Mouse (Mus musculus) spleen, postnatal 10 days (tissue): ENCODE results near the gene Xpnpep2.

Experiments
- DNase-seq, 2 experiments: peaks; one replicate each; pipeline ENCODE4 v3.0.0; 2021 to 2022; ENCODE audit warnings: low spot score in 2 of 2

Xpnpep2 gene

GRCm38 (mm10) chrX:48124132-48125071 lies 15.9 kb downstream of the Xpnpep2 start:
- DNase-seq = peak; percentile 54 to 72

- DNase-seq = no peak
These were observed 18.5 kb downstream of the Xpnpep2 start for GRCm38 (mm10) chrX:48126903-48127476.

DNA sequence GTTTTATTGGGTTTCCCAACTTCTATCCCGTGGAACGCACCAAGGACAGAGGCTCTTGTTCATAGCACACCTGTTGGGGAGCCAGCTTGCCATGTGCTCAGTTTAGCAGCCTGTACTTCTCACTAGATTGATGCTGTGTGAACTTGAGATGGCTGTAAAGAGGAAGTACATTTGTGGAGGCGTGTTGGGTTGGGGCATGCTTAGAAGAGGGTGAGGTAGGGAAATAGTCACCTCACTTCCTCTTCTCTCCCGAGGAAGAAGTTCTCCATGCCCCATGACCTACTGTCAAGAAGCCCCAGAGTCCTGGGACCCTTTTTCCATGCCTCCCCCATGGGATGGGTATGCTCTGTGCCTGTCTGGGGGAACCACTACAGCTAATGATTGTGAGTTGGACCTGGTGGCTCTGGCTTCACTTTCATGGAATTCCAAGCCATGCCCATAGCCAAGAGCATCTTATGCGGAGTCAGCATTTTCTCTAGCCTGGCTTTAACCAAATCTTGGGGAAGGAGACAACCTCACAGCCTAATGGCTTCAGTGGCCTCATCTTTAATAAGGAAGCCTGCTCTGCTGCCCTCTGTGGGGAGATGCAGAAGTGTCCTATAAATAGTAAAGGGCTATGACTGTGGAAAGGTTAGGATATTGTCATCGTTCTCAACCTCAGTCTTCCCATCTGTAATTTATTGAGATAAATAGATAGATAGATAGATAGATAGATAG lies 19.1 kb downstream of the Xpnpep2 start:
- DNase-seq = no peak

DNA sequence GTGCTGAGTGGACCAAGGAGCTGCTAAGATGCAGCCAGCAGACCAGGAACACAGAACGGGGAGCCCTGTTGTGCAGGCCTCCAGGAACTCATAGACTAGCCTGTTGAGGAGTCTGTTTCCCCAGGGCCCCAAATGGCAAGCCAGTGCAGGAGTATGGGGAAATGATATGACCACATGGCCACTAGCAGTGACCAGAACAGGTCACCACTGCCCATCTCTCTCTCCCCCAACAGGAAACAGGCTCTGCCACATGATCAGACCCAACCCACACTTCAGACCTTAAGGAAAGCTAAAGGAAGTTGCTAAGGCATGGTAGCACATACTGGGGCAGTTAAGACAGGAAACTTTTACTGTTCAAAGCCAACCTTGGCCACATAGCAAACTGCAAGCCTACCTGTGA lies 20.6 kb downstream of the Xpnpep2 start:
- DNase-seq = no peak

- peak in 1 of 2 experiments; percentile 34 for DNase-seq
These were observed 28.4 kb downstream of the Xpnpep2 start for GRCm38 (mm10) chrX:48136935-48137334.

DNA sequence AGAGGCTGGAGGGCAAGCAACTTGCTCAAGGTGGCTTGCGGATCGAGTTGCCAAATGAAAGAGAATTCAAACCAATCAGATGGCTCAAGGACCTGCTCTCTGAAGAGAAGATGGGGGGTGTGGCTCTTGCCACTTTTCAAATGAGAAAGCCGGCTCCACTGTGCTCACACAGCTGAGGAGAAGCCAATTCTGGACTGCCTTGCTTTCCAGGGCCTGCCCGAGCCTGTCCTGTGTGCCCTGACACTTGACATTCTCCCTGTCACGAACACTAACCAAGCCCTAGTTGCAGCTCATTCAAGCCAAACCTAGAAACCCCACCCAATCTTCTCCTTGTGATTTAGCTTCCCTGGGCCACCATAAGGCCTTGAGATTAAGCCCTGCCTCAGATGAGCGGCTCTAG lies 29.5 kb downstream of the Xpnpep2 start:
- DNase-seq = no peak

GRCm38 (mm10) chrX:48138539-48139275 lies 30.2 kb downstream of the Xpnpep2 start:
- DNase-seq = peak in 1 of 2 experiments; percentile 46

- no peak for DNase-seq
These were observed 31.1 kb downstream of the Xpnpep2 start for GRCm38 (mm10) chrX:48139368-48140285.

GRCm38 (mm10) chrX:48140286-48140877 lies 31.9 kb downstream of the Xpnpep2 start:
- peak in 1 of 2 experiments; percentile 51 for DNase-seq

DNA sequence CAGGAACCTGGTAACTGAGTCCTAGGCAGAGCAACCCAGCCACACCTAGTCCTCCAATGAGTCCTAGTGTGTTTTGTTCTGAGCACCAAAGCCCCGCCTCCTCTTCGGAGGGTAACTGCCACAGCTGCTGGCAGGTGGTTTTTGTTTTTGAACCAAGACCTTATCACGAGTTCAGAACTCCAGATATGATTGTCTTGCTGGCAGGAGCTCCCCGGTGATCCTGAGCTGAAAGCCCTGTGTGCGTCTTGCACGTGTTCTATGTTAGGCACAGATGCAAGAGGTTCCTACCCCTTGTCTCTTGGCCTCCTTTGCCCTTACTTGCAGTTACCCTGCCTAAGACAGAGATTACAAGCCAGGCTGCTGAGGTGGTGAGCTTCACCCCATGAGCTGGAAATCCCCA lies 33.0 kb downstream of the Xpnpep2 start:
- peak in 1 of 2 experiments; percentile 66 for DNase-seq

DNA sequence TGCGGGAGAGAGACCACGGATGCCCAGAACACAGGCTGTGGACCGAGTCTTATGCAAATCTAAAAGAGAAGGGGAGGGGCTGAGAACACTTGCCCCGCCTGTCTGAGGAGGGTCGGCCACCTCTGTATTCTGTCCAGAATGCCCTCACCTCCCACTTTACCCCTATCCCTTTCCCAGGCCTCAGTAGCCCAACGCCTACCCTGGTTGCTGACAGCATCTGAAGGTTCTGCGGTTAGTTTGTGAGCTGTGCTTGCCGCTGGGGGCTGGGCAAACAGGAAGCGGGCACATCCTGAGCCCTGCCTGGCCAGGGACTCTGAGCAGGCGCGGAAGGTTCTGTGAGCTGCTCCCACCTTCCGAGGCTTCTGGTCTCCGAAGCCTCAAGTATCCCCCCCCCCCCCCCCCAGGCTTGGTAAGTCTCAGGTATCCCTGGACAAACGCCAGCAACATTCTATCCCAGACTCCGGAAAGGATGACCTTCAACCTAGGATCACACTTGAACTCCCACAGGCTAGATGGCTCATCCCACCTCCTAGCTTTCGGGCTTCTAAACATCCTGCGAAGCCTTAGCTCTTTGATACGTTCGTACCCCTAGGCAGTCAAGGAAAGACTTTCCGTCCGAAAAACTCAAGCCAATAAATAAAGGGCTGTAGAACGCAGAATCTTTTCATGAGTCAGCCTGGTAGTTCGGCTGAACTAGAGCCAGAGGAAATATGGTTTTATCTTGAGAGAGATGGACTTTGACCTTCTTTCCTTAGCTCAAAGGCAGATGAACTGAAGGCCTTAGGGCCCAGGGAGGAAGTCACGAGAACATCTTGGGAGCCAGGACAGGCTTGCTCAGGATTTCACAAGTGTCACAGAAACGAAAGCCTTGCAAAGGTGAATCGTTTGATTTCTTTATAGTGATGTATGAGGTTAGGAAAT lies 35.1 kb downstream of the Xpnpep2 start:
- peak in 1 of 2 experiments; percentile 60 for DNase-seq

DNA sequence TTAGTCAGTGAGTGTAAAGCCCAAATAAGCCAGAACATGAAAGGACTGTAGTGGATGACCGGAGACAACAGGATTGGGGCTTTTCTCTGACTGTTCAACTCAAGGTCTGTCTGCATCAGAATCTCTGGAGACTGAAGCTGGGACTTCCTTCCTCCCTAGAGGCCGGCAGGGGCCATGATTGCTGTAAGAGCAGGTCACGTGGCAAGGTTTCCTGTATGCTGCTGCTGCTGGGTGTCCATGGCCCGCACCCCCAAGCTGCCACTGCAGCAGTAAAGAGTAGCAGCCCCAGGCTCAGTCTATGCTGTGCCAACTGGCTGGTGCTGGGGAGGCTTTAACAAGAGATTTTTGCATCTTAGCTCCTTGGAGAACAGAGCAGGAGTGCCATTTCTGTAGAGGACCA lies 37.7 kb downstream of the Xpnpep2 start, which contains the start of gene Sash3:
Sash3 (plus strand) TSS at position 175 of the 400 bp plus-strand sequence.
- DNase-seq = peak; percentile 36 to 71

DNA sequence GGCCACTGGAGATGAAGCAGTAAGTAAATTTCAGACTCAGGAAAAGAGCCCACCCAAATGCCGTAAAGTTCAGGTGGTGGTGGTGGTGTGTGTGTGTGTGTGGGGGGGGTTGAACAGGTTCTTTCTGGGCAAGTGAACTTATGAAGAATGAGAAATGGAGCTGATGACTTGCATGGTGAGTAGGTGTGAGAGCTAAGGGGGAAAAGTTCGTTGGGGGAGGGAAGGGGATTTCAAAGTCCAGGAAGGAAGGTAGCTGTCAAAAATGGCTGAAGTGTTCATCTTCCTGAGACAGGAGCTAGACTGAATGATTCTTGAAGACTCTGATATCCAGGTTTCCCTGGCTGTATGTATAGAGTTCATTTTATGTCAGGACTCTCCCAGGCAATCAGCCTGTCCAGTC lies 38.7 kb downstream of the Xpnpep2 start:
- DNase-seq = no peak

DNA sequence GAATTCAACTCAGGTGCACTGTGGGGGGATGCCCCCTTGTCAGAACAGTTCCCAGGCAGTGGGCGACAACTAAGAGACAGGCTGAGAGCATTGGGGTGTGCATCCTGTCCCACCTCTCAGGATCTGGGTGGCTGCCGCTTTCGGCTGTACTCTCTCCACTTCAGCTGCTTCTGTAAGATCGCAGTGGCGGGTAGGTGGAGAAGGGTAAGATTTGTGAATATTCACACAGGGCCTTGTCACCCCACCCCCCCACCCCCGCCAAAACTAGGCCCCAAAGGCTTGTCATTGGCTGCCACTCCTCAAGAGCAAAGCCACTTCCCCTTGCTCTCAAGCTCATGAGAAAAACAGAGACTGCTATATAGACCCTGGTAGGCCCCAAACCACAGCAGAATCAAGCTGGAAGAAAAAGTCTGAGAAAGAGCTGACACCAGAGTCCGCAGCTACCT lies 39.2 kb downstream of the Xpnpep2 start:
- DNase-seq = peak in 1 of 2 experiments; percentile 59

DNA sequence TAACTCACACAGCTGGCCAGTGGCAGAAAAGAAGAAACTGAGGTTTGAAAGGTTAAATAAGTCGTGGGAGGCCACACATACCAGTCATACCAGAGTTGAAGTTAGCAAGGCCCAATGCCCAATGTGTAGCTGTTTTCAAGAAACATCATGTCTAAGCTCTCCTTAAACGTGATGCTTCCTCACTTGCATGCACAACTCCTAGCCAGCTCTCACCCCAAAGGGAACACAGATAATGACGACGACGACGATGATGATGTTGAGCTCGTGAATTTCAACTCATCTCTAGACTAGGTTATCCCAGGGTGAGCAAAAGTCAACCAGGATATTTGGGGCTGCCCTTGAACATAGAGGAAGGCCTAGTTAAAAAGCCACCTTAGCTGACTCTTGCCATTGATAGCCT lies 43.6 kb downstream of the Xpnpep2 start:
- no peak for DNase-seq

GRCm38 (mm10) chrX:48153414-48153813 lies 44.9 kb downstream of the Xpnpep2 start:
- peak in 1 of 2 experiments; percentile 17 for DNase-seq

DNA sequence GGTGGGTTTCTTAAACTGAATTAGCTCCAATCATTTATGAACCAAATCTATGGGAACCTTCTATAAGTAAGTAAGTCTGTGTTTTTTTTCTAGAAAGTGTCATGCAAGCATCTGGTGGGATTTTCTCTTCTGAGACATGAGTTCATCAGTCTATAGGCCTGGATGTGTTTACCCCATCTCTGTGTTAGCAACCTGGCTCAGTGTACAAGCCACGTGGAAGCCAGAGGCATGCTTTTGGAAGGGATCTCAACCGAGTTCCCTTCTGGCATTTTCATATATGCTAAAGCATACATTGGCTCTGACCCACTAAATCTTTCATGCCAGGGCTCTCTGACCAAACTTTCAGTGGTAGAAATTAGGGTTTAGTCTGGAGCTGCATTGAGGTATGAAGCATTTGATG lies 45.4 kb downstream of the Xpnpep2 start:
- DNase-seq = no peak

GRCm38 (mm10) chrX:48155489-48155888 lies 47.0 kb downstream of the Xpnpep2 start:
- DNase-seq = no peak

GRCm38 (mm10) chrX:48157396-48157795 lies 48.9 kb downstream of the Xpnpep2 start:
- DNase-seq = no peak
